28 mouse cellular contexts compared by ENCODE assay signal in genomic region chr19:57377043-57377703, GRCm38 (mm10). TPM values are rescaled to one million over a fixed set of nuclear protein-coding genes. Genes with fewer than 3 reads are reported as not detected.
DNase-seq lines count a peak whose midpoint lies in the region; ATAC-seq and TF ChIP-seq lines count a peak whose summit lies in the region.
"Had no signal": no experiment of that assay in that cellular context is flagged by ENCODE, and none has a peak within 500 bp of the region (broad histone marks: within the 10 kb centered on the region; RNA-seq: fewer than 3 reads in every experiment).

No protein-coding gene starts in this region.

- no peaks in the 10 kb centered on the region for H3K27me3 ChIP-seq in kidney, embryonic 14.5 days (ENCODE audit: control insufficient read depth, insufficient read depth, low read length)
- no peaks in the 10 kb centered on the region for H3K27me3 ChIP-seq in liver, postnatal 0 days (ENCODE audit: insufficient read depth, low read length)
- H3K27me3 ChIP-seq in liver, embryonic 11.5 days (replicated peaks; ENCODE audit: control insufficient read depth, insufficient read depth, low read length) = no peaks in the 10 kb centered on the region
- H3K27me3 ChIP-seq in intestine, postnatal 0 days (replicated peaks; ENCODE audit: control insufficient read depth, insufficient read depth, low read length) = no peaks in the 10 kb centered on the region
- H3K27me3 ChIP-seq: CH12.LX; embryonic facial prominence, embryonic 13.5 days; forebrain, embryonic 12.5 days; forebrain, embryonic 15.5 days; heart, embryonic 13.5 days; hindbrain, embryonic 12.5 days; hindbrain, embryonic 15.5 days had no signal

- ATAC-seq in kidney, embryonic 14.5 days (ENCODE audit: low FRiP score, low TSS enrichment) = no peak
- ATAC-seq in liver, postnatal 0 days = peak; percentile 73
- ATAC-seq in liver, embryonic 11.5 days (replicated peaks; ENCODE audit: low FRiP score) = no peak
- peak; percentile 75 for ATAC-seq in intestine, postnatal 0 days
- ATAC-seq: forebrain, embryonic 15.5 days had no signal

- no peaks in the 10 kb centered on the region for H3K9me3 ChIP-seq in kidney, embryonic 14.5 days (ENCODE audit: control insufficient read depth, low read length)
- H3K9me3 ChIP-seq in liver, postnatal 0 days (ENCODE audit: low read length) = no peaks in the 10 kb centered on the region
- no peaks in the 10 kb centered on the region for H3K9me3 ChIP-seq in liver, embryonic 11.5 days (ENCODE audit: control insufficient read depth, low read length)
- no peaks in the 10 kb centered on the region for H3K9me3 ChIP-seq in intestine, postnatal 0 days (ENCODE audit: control insufficient read depth)
- H3K9me3 ChIP-seq: embryonic facial prominence, embryonic 10.5 days; embryonic facial prominence, embryonic 13.5 days; forebrain, embryonic 12.5 days; forebrain, embryonic 15.5 days; G1E; heart, embryonic 13.5 days; hindbrain, embryonic 12.5 days; hindbrain, embryonic 15.5 days had no signal

- H3K4me3 ChIP-seq in kidney, embryonic 14.5 days (ENCODE audit: low read length) = no peak overlapping the region
- no peak overlapping the region for H3K4me3 ChIP-seq in liver, postnatal 0 days (ENCODE audit: low read depth, low read length)
- H3K4me3 ChIP-seq in liver, embryonic 11.5 days (ENCODE audit: low read depth, low read length) = no peak overlapping the region
- H3K4me3 ChIP-seq in intestine, postnatal 0 days (ENCODE audit: low read depth, low read length) = no peak overlapping the region
- H3K4me3 ChIP-seq: embryonic facial prominence, embryonic 10.5 days; embryonic facial prominence, embryonic 13.5 days; erythroblast, embryonic 14.5 days; forebrain, embryonic 12.5 days; forebrain, embryonic 15.5 days; heart, embryonic 13.5 days; hindbrain, embryonic 12.5 days; hindbrain, embryonic 15.5 days had no signal

- H3K4me1 ChIP-seq in kidney, embryonic 14.5 days (ENCODE audit: control insufficient read depth, insufficient read depth, low read length) = no peaks in the 10 kb centered on the region
- no peaks in the 10 kb centered on the region for H3K4me1 ChIP-seq in liver, postnatal 0 days (ENCODE audit: insufficient read depth)
- H3K4me1 ChIP-seq in liver, embryonic 11.5 days (replicated peaks; ENCODE audit: control insufficient read depth, insufficient read depth, low read length) = no peaks in the 10 kb centered on the region
- H3K4me1 ChIP-seq in intestine, postnatal 0 days (replicated peaks; ENCODE audit: control insufficient read depth, insufficient read depth, low read length) = no peaks in the 10 kb centered on the region
- H3K4me1 ChIP-seq: forebrain, embryonic 12.5 days; forebrain, embryonic 15.5 days; hindbrain, embryonic 12.5 days; hindbrain, embryonic 15.5 days had no signal

- H3K4me2 ChIP-seq in kidney, embryonic 14.5 days (replicated peaks; ENCODE audit: low read depth, low read length) = no peak overlapping the region
- H3K4me2 ChIP-seq in liver, postnatal 0 days (ENCODE audit: low read depth, low read length) = no peak overlapping the region
- no peak overlapping the region for H3K4me2 ChIP-seq in liver, embryonic 11.5 days
- no peak overlapping the region for H3K4me2 ChIP-seq in intestine, postnatal 0 days (replicated peaks; ENCODE audit: low read depth)
- H3K4me2 ChIP-seq: embryonic facial prominence, embryonic 13.5 days; forebrain, embryonic 12.5 days; forebrain, embryonic 15.5 days; heart, embryonic 13.5 days; hindbrain, embryonic 12.5 days; hindbrain, embryonic 15.5 days had no signal

- TF ChIP-seq CTCF in liver, postnatal 0 days (IDR thresholded peaks at IDR 0.05; ENCODE audit: low read depth) = no peak
- no peak for TF ChIP-seq CTCF in intestine, postnatal 0 days (IDR thresholded peaks at IDR 0.05; ENCODE audit: low read depth)

- H3K36me3 ChIP-seq in kidney, embryonic 14.5 days (ENCODE audit: control insufficient read depth, insufficient read depth, low read length) = peaks cover 96% of the 10 kb centered on the region
- H3K36me3 ChIP-seq in liver, postnatal 0 days (replicated peaks; ENCODE audit: insufficient read depth, low read length) = peaks cover 89% of the 10 kb centered on the region
- peaks cover 80% of the 10 kb centered on the region for H3K36me3 ChIP-seq in liver, embryonic 11.5 days (ENCODE audit: control insufficient read depth, insufficient read depth, low read length)
- H3K36me3 ChIP-seq in intestine, postnatal 0 days (ENCODE audit: control insufficient read depth, insufficient read depth) = peaks cover 89% of the 10 kb centered on the region

- peak; percentile 60 for DNase-seq in kidney, adult 9 months
- DNase-seq in liver, postnatal 0 days = no peak
- no peak for DNase-seq in liver, embryonic 11.5 days (ENCODE audit: low spot score)
- no peak for DNase-seq in heart, postnatal 4 days
- DNase-seq in cerebellum, adult 18-20 months = no peak
- DNase-seq: adrenal gland, adult 2 months; adrenal gland, postnatal 14 days; B cell, adult 2 months; cerebellum, adult 11 months; cerebellum, adult 8-10 months; cerebellum, postnatal 10 days; cerebellum, postnatal 36 days; embryo, embryonic 11 days; gastrocnemius, postnatal 25 days; heart, adult 18-20 months; heart, postnatal 14 days had no signal

- H3K27ac ChIP-seq in kidney, embryonic 14.5 days (ENCODE audit: low read depth, low read length) = no peak overlapping the region
- peak overlapping the region; percentile 60; the same call in 1 of the 2 replicates for H3K27ac ChIP-seq in liver, postnatal 0 days (ENCODE audit: low read depth)
- H3K27ac ChIP-seq in liver, embryonic 11.5 days (ENCODE audit: low read depth, low read length) = no peak overlapping the region
- peak overlapping the region; percentile 54; the same call in 1 of the 2 replicates for H3K27ac ChIP-seq in intestine, postnatal 0 days (ENCODE audit: low read depth, low read length)
- H3K27ac ChIP-seq: embryonic facial prominence, embryonic 10.5 days; embryonic facial prominence, embryonic 13.5 days; forebrain, embryonic 12.5 days; forebrain, embryonic 15.5 days; heart, embryonic 13.5 days; hindbrain, embryonic 12.5 days; hindbrain, embryonic 15.5 days had no signal

- H3K9ac ChIP-seq in kidney, embryonic 14.5 days (ENCODE audit: low read depth, low read length) = no peak overlapping the region
- no peak overlapping the region for H3K9ac ChIP-seq in liver, postnatal 0 days (replicated peaks)
- H3K9ac ChIP-seq in liver, embryonic 11.5 days (ENCODE audit: low read depth, low read length) = no peak overlapping the region
- H3K9ac ChIP-seq in intestine, postnatal 0 days (ENCODE audit: low read depth, low read length) = no peak overlapping the region
- H3K9ac ChIP-seq: embryonic facial prominence, embryonic 13.5 days; forebrain, embryonic 12.5 days; forebrain, embryonic 15.5 days; heart, embryonic 13.5 days; hindbrain, embryonic 12.5 days; hindbrain, embryonic 15.5 days had no signal

- TF ChIP-seq EP300 in liver, postnatal 0 days (IDR thresholded peaks at IDR 0.05; ENCODE audit: low read depth) = no peak

- 95% methylated on average over 14 of the region's 14 CpGs for WGBS in kidney, embryonic 14.5 days
- WGBS in liver, postnatal 0 days (ENCODE audit: insufficient replicate concordance) = 73% methylated on average over 14 of the region's 14 CpGs
- WGBS in liver, embryonic 11.5 days = 92% methylated on average over 14 of the region's 14 CpGs
- WGBS in intestine, postnatal 0 days = 68% methylated on average over 14 of the region's 14 CpGs

RNA-seq across cellular contexts. Expression of gene Fam160b1, which starts 16.7 kb away (rescaled TPM):
- 13.5 and 18.1 TPM in 2 replicates for polyA plus RNA-seq in kidney, embryonic 14.5 days (2014; fragmentation: Nextera tagmentation; extraction: Ambion mirVana)
- polyA plus RNA-seq in liver, postnatal 0 days (2015; fragmentation: Nextera tagmentation; extraction: Ambion mirVana) = 7.8 and 9.2 TPM in 2 replicates
- polyA plus RNA-seq in liver, embryonic 11.5 days (2014; fragmentation: Nextera tagmentation; extraction: Ambion mirVana) = 11.9 and 12.6 TPM in 2 replicates
- 13.9 and 14.9 TPM in 2 replicates for polyA plus RNA-seq in intestine, postnatal 0 days (2015; fragmentation: Nextera tagmentation; extraction: Ambion mirVana)
- 10 to 100 TPM; 18.6 to 19.4 TPM for total RNA-seq in heart, postnatal 4 days (2021)

Comparison
In these comparisons a context has a peak if more than half of its experiments do, and no peak if none do; other contexts are left out.
1. ATAC-seq: peak in liver, postnatal 0 days (single experiment) and intestine, postnatal 0 days (single experiment); none in kidney, embryonic 14.5 days (single experiment) and liver, embryonic 11.5 days (single experiment).
2. H3K27ac ChIP-seq: peak in liver, postnatal 0 days (single experiment) and intestine, postnatal 0 days (single experiment); none in kidney, embryonic 14.5 days (single experiment) and liver, embryonic 11.5 days (single experiment).